Mouse (Mus musculus): Measurements from ENCODE around the gene Glra1.

Gene Glra1

DNA sequence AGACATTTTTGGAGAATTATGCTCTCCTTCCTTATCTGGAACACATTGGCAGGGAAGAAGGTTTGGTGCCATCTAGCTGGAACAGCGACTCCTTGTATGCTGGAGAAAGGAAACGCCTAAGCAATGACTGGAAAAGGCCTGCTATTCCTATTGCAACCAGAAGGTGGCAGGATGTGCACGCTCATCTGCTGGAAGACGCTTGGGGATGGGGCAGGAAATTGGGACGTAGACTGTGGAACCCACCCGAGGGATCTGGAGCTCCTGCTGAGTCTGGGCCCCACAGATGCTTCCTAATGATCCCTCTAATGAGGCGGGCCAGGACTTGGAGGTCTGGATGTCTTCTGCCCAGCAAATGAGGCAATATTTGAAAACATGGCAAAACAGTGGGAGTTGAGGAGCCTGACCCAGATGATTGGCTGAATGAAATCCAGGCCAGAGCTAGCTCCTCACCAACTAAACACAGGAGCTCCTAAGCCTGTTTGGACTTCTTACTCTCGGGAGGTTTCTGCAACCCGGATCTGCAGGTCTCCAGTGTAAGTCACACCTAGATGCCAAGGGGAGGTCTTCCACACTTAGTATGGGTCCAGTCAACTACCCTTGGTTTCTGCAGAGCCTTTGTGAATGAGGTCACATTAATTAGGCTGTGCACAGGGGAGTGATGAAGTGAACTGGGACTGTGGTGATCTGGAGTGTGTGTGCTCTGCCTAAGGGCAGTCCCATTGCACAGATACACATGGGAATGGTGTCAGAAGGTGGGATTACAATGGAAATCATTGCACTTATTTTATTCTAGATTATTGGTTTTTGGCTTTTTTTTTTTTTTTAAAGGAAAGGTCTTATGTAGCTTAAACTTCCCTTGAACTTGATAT, 89.0 kb downstream of the Glra1 start:
- DNase-seq (ENCODE audit: inconsistent ontology term) = peak; percentile 66

GRCm38 (mm10) chr11:55517666-55518065, 90.3 kb downstream of the Glra1 start:
- no peak for DNase-seq (ENCODE audit: inconsistent ontology term)

DNA sequence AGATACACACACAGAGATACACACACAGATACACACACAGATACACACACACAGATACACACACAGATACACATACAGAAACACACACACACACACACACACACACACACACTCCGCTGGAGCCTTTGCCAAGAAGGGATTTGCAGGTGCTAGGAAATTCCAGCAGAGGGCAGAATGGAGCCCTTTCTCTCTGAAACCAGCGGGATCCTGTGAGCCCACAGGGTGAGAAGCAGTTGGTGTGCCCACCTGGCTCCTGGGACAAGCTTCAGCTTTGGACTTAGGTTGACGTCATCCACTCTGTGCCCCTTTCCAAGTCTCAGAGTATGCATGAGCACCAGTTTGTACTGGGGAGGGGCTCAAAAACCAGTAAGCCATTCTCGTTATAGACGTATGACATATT, 96.6 kb downstream of the Glra1 start:
- DNase-seq (ENCODE audit: inconsistent ontology term) = no peak

- DNase-seq (ENCODE audit: inconsistent ontology term) = no peak
Observed at GRCm38 (mm10) chr11:55505485-55505884, 102.5 kb downstream of the Glra1 start.

DNA sequence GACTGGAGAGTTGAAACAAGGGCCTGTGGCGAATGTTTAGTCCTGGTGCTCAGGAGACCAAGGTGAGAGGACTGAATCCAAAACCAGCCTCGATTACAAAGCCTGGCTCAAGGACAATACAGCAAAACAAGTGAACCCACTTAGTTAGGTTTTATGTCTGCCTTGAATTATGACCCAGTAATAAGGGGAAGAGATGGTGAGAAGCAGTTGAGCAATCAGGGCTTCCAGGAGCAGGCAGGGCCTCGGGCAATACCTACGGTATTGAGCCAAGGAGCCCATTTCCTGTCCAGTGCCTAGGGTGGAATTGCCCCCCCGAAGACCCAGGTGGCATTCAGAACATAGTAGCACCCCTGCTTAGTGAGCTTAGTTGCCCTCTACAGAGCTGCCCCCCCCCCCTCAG, 105.1 kb downstream of the Glra1 start:
- no peak for DNase-seq (ENCODE audit: inconsistent ontology term)

GRCm38 (mm10) chr11:55501955-55502531, 106.0 kb downstream of the Glra1 start:
- no peak for DNase-seq (ENCODE audit: inconsistent ontology term)

DNA sequence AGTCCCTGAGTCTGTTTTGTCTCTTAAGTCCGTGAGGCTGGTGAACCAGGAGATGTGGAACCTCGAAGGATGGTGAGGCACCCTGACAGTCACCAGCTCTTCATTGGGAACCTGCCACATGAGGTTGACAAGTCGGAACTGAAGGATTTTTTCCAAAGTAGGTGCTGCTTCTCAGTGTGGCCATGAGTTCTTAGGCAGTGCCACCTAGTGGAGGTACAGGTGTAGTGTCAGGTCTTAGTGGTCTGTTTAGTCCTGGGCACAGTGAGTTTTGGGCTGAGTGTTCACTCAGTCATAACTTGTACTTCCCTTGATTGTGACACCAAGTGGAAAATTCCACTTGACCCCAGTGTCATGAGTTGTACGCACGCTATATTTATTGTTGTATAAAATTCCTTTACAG, 110.1 kb downstream of the Glra1 start:
- peak; percentile 26 for DNase-seq (ENCODE audit: inconsistent ontology term)

- no peak for DNase-seq (ENCODE audit: inconsistent ontology term)
Observed at GRCm38 (mm10) chr11:55496158-55496557, 111.8 kb downstream of the Glra1 start.

DNA sequence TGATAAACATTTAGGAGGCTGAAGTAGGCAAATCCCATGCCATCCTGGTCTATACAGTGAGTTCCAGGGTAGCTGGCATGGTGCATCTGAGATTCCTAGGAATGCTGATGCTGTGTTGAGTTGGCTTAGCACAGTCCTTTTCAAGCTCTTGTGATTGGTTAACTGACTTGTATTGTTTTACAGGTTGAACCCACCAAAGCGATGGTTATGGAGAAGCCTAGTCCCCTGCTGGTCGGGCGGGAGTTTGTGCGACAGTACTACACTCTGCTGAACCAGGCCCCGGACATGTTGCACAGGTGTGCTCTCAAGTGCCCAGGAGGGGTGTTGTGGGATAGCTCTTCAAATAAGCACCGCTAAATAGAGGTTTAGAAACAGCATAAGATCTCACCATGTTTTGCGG, 122.6 kb downstream of the Glra1 start:
- DNase-seq (ENCODE audit: inconsistent ontology term) = no peak

GRCm38 (mm10) chr11:55473219-55473618, 134.8 kb downstream of the Glra1 start:
- no peak for DNase-seq (ENCODE audit: inconsistent ontology term)

DNA sequence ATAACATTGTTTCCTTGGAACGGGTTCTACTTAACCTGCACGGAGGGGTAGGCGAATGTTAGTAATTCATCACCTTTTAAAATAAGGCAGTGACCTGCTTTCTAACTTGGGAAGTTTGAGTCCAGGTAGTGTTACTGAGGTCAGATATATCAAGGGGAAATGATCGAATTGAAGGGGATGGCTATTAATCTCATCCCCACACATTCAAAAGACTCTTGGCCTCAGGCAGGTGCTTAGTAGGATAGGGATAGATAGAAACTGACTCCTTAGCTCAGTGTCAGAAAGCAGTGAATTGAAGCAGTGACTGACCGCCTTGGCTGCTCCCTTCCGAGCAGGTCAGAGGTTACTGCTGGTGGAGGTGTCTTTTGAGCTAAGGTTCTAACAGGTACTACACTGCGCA, 136.5 kb downstream of the Glra1 start:
- no peak for DNase-seq (ENCODE audit: inconsistent ontology term)

DNA sequence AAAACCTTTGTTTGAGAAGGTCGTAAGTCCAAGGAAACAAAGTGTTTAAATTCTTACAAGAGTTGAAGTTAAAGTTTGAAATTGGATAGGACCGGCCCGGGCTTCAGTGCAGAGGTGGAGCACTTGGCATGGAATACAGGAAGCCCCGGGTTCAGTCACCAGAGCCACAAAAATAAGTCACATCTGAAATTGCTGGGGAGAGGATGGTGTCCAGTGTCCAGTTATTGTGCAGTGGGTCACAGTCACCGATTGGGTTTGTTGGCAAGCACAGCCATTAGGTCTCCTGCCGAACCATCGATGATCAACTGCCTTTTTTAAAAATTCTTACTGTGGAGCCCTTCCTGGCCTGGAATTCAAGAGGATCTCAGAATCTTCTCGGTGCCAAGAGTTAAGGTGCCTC, 137.2 kb downstream of the Glra1 start:
- peak; percentile 21 for DNase-seq (ENCODE audit: inconsistent ontology term)

GRCm38 (mm10) chr11:55469923-55470691, 137.9 kb downstream of the Glra1 start:
- DNase-seq (ENCODE audit: inconsistent ontology term) = no peak

DNA sequence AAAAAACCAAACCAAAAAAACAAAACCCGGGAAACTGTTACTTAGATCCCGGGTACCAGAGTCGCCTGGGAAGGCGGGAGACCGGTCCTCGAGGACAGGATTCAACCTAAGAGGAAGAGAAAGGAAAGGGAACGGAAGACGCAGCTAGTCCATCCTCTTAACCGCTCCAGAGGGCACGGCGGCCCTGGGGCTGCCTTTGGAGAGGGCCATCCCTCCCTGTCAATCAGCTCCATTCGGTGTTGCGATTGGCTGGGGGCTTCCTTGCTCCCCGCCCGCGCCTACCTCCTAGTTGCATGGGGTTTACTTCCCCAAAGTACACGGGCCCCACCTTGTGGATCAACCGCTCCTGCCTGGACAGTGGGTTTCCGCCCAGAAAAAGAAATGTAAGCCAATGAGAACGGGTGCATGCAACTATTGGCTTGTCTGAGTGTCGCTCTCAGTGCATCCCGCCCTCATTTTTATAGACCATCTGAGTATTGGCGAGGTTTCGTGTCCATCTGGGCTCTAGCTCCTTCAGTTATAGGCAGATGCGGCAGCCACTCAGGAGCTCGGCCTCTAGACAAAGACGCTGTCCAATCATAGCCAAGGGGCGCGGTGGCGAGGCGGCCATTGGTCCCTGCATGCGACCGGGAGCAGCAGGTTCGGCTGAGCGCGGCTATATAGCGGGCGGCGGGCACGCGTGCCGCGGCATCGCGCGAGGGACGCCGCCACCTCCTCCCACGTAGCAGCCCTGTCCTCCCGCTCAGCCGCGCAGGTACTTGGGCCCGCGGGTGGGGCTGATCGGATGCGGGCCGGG, 138.8 kb downstream of the Glra1 start, which contains the start of gene G3bp1:
Gene G3bp1 (plus strand): TSS at position 638 of the 796 bp plus-strand sequence.
- DNase-seq (ENCODE audit: inconsistent ontology term) = peak; percentile 100

DNA sequence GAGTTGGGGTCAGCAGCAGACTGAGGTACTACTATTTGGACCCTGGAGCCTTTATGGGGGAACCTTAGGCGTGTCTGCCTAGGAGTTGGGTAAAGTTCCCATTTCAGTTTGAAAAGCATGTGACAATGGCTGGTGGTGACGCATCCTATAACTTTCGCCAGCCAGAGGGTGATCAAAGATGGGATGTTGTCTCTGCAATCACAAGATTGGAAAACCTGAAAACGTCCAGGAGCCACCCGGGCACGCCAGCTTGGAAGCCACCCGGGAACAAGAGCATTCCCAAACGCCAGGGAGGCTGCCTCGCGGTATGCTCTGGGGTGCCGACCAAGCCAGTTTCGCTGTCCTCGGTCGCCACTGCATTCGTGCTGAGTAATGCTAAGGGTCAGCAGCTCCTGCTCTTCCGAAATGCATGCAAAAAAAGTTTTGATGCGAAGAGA, 139.4 kb downstream of the Glra1 start:
- DNase-seq (ENCODE audit: inconsistent ontology term) = no peak

DNA sequence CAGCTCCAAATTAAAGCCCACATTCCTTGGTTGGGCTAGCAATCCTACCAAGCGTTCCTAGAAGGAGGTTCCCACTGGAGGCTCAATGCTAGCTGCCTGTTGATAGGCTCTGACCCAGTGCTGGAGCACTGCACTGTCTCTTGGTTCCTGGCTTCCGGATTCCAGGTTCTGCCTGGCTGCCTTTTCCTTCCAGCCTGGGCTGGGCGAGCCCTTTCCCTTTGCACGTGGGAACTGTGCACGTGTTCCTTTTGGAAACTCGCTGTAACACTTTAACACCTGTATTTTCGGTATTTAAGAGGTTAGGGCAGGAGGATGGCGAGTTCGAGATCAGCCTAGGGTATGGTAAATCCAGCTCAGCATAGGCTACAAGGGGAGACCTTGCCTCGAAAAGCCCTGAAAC, 140.0 kb downstream of the Glra1 start:
- DNase-seq (ENCODE audit: inconsistent ontology term) = no peak

DNA sequence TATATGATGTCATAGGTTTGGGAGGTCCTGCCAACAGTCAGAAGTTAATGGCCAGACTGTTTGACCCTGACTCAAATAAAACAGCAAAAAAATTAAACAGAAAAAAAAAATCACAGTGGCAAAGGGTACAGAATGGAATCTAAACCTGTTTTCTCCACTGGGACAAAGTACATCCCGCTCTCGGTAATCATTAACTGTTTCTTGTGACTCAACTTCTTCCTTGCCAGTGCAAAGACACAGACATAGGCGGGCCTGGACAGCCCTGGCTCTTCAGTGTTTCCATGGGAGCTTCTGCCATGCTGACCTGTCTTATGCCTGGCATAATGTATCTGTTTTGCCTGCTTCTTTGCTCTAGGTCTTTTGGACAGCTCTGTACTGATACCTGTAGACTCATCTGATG, 142.8 kb downstream of the Glra1 start:
- DNase-seq (ENCODE audit: inconsistent ontology term) = no peak

- no peak for DNase-seq (ENCODE audit: inconsistent ontology term)
Observed at GRCm38 (mm10) chr11:55464707-55465106, 143.3 kb downstream of the Glra1 start.
